Mouse (Mus musculus): ENCODE measurements around the gene S1pr1. TPM values are rescaled to one million over a fixed set of nuclear protein-coding genes. Genes with fewer than 3 reads are reported as not detected.

Gene S1pr1
- polyA plus RNA-seq, 1 experiment from 2014 or later: 74.7 TPM

GRCm38 (mm10) chr3:115730336-115730735, 15.5 kb upstream of the S1pr1 start:
- 88% methylated on average over 7 of the region's 7 CpGs for WGBS
- Histone ChIP-seq H3K9ac (ENCODE audit: low read length) (no peak overlapping the region), H3K4me3 (ENCODE audit: control insufficient read depth in 1 of 2, insufficient read depth in 1 of 2, low read depth in 1 of 2, low read length in 2 of 2) (no peak overlapping the region), H3K36me3 (ENCODE audit: control insufficient read depth, insufficient read depth, low read length) (no peaks in the 10 kb centered on the region), H3K9me3 (ENCODE audit: control insufficient read depth, low read length) (no peaks in the 10 kb centered on the region), H3K4me2 (ENCODE audit: low read length) (no peak overlapping the region), H3K27ac (replicated peaks in 1 of 2; ENCODE audit: control insufficient read depth in 1 of 2, insufficient read depth in 1 of 2, low read depth in 2 of 2, low read length in 2 of 2) (no peak overlapping the region), H3K27me3 (ENCODE audit: control insufficient read depth, insufficient read depth, low read length) (no peaks in the 10 kb centered on the region), H3K4me1 (ENCODE audit: control insufficient read depth in 2 of 2, insufficient read depth in 2 of 2, low read length in 2 of 2) (peaks cover 0 to 2% of the 10 kb centered on the region in 2 experiments; a peak in 2 of 4 replicates)
- no peak for ATAC-seq (ENCODE audit: insufficient number of reproducible peaks, insufficient read depth, low FRiP score, low read depth)

GRCm38 (mm10) chr3:115729187-115729586, 14.3 kb upstream of the S1pr1 start:
- no peak for ATAC-seq (ENCODE audit: insufficient number of reproducible peaks, insufficient read depth, low FRiP score, low read depth)
- no peaks in the 10 kb centered on the region for H3K4me1 ChIP-seq (ENCODE audit: control insufficient read depth in 2 of 2, insufficient read depth in 2 of 2, low read length in 2 of 2)
- H3K27ac ChIP-seq (replicated peaks in 1 of 2; ENCODE audit: control insufficient read depth in 1 of 2, insufficient read depth in 1 of 2, low read depth in 2 of 2, low read length in 2 of 2): no peak overlapping the region
- H3K27me3 ChIP-seq (ENCODE audit: control insufficient read depth, insufficient read depth, low read length): no peaks in the 10 kb centered on the region
- H3K9me3 ChIP-seq (ENCODE audit: control insufficient read depth, low read length): no peaks in the 10 kb centered on the region
- no peak overlapping the region for H3K4me2 ChIP-seq (ENCODE audit: low read length)
- no peak overlapping the region for H3K9ac ChIP-seq (ENCODE audit: low read length)
- WGBS: 61% methylated on average over 7 of the region's 7 CpGs
- no peaks in the 10 kb centered on the region for H3K36me3 ChIP-seq (ENCODE audit: control insufficient read depth, insufficient read depth, low read length)
- H3K4me3 ChIP-seq (ENCODE audit: control insufficient read depth in 1 of 2, insufficient read depth in 1 of 2, low read depth in 1 of 2, low read length in 2 of 2): no peak overlapping the region

GRCm38 (mm10) chr3:115728211-115728610, 13.3 kb upstream of the S1pr1 start:
- Histone ChIP-seq H3K9me3 (ENCODE audit: control insufficient read depth, low read length) (no peaks in the 10 kb centered on the region), H3K27ac (replicated peaks in 1 of 2; ENCODE audit: control insufficient read depth in 1 of 2, insufficient read depth in 1 of 2, low read depth in 2 of 2, low read length in 2 of 2) (no peak overlapping the region)

GRCm38 (mm10) chr3:115718886-115719285, 4.0 kb upstream of the S1pr1 start:
- Histone ChIP-seq H3K4me3 (ENCODE audit: control insufficient read depth in 1 of 2, insufficient read depth in 1 of 2, low read depth in 1 of 2, low read length in 2 of 2) (no peak overlapping the region), H3K9ac (ENCODE audit: low read length) (no peak overlapping the region), H3K27me3 (ENCODE audit: control insufficient read depth, insufficient read depth, low read length) (no peaks in the 10 kb centered on the region), H3K4me2 (ENCODE audit: low read length) (no peak overlapping the region), H3K9me3 (ENCODE audit: control insufficient read depth, low read length) (no peaks in the 10 kb centered on the region), H3K4me1 (ENCODE audit: control insufficient read depth in 2 of 2, insufficient read depth in 2 of 2, low read length in 2 of 2) (peaks cover 2 to 9% of the 10 kb centered on the region in 2 experiments; a peak in 1 of 4 replicates), H3K27ac (replicated peaks in 1 of 2; ENCODE audit: control insufficient read depth in 1 of 2, insufficient read depth in 1 of 2, low read depth in 2 of 2, low read length in 2 of 2) (no peak overlapping the region), H3K36me3 (ENCODE audit: control insufficient read depth, insufficient read depth, low read length) (no peaks in the 10 kb centered on the region)
- WGBS: 80% methylated on average over 6 of the region's 6 CpGs
- no peak for ATAC-seq (ENCODE audit: insufficient number of reproducible peaks, insufficient read depth, low FRiP score, low read depth)

More at GRCm38 (mm10) chr3:115728211-115728610, 13.3 kb upstream of the S1pr1 start:
- Histone ChIP-seq H3K4me3 (ENCODE audit: control insufficient read depth in 1 of 2, insufficient read depth in 1 of 2, low read depth in 1 of 2, low read length in 2 of 2) (no peak overlapping the region), H3K27me3 (ENCODE audit: control insufficient read depth, insufficient read depth, low read length) (no peaks in the 10 kb centered on the region), H3K36me3 (ENCODE audit: control insufficient read depth, insufficient read depth, low read length) (no peaks in the 10 kb centered on the region), H3K4me1 (ENCODE audit: control insufficient read depth in 2 of 2, insufficient read depth in 2 of 2, low read length in 2 of 2) (no peaks in the 10 kb centered on the region), H3K4me2 (ENCODE audit: low read length) (no peak overlapping the region), H3K9ac (ENCODE audit: low read length) (no peak overlapping the region)
- no peak for ATAC-seq (ENCODE audit: insufficient number of reproducible peaks, insufficient read depth, low FRiP score, low read depth)
- WGBS: 45% methylated on average over 3 of the region's 3 CpGs

GRCm38 (mm10) chr3:115715900-115716515, 1.1 kb upstream of the S1pr1 start:
- peak overlapping the region; percentile 90 for H3K9ac ChIP-seq (ENCODE audit: low read length)
- peaks cover 17% of the 10 kb centered on the region for H3K36me3 ChIP-seq (ENCODE audit: control insufficient read depth, insufficient read depth, low read length)
- H3K27me3 ChIP-seq (ENCODE audit: control insufficient read depth, insufficient read depth, low read length): no peaks in the 10 kb centered on the region
- peak overlapping the region; percentile 63 to 65 for H3K4me3 ChIP-seq (ENCODE audit: control insufficient read depth in 1 of 2, insufficient read depth in 1 of 2, low read depth in 1 of 2, low read length in 2 of 2)
- H3K9me3 ChIP-seq (ENCODE audit: control insufficient read depth, low read length): no peaks in the 10 kb centered on the region
- peak overlapping the region; percentile 66 for H3K4me2 ChIP-seq (ENCODE audit: low read length)
- H3K27ac ChIP-seq (replicated peaks in 1 of 2; ENCODE audit: control insufficient read depth in 1 of 2, insufficient read depth in 1 of 2, low read depth in 2 of 2, low read length in 2 of 2): peak overlapping the region; percentile 98 to 99
- peaks cover 11 to 25% of the 10 kb centered on the region in 2 experiments for H3K4me1 ChIP-seq (ENCODE audit: control insufficient read depth in 2 of 2, insufficient read depth in 2 of 2, low read length in 2 of 2)
- no peak for ATAC-seq (ENCODE audit: insufficient number of reproducible peaks, insufficient read depth, low FRiP score, low read depth)
- WGBS: 43% methylated on average over 3 of the region's 3 CpGs

- no peaks in the 10 kb centered on the region for H3K27me3 ChIP-seq (ENCODE audit: control insufficient read depth, insufficient read depth, low read length)
- H3K27ac ChIP-seq (replicated peaks in 1 of 2; ENCODE audit: control insufficient read depth in 1 of 2, insufficient read depth in 1 of 2, low read depth in 2 of 2, low read length in 2 of 2): peak overlapping the region; percentile 98
- H3K9ac ChIP-seq (ENCODE audit: low read length): peak overlapping the region; percentile 90
- WGBS: 1% methylated on average over 5 of the region's 5 CpGs
- H3K4me1 ChIP-seq (ENCODE audit: control insufficient read depth in 2 of 2, insufficient read depth in 2 of 2, low read length in 2 of 2): peaks cover 11 to 40% of the 10 kb centered on the region in 2 experiments
- H3K4me2 ChIP-seq (ENCODE audit: low read length): peak overlapping the region; percentile 66
- ATAC-seq (ENCODE audit: insufficient number of reproducible peaks, insufficient read depth, low FRiP score, low read depth): no peak
- peaks cover 32% of the 10 kb centered on the region for H3K36me3 ChIP-seq (ENCODE audit: control insufficient read depth, insufficient read depth, low read length)
- H3K9me3 ChIP-seq (ENCODE audit: control insufficient read depth, low read length): no peaks in the 10 kb centered on the region
- peak overlapping the region; percentile 63 to 65 for H3K4me3 ChIP-seq (ENCODE audit: control insufficient read depth in 1 of 2, insufficient read depth in 1 of 2, low read depth in 1 of 2, low read length in 2 of 2)
Observed at GRCm38 (mm10) chr3:115714049-115714435, 830 bp downstream of the S1pr1 start.

GRCm38 (mm10) chr3:115713417-115714048, 1.3 kb downstream of the S1pr1 start:
- H3K9ac ChIP-seq (ENCODE audit: low read length): peak overlapping the region; percentile 90
- 5% methylated on average over 22 of the region's 22 CpGs for WGBS
- peaks cover 37% of the 10 kb centered on the region for H3K36me3 ChIP-seq (ENCODE audit: control insufficient read depth, insufficient read depth, low read length)
- H3K9me3 ChIP-seq (ENCODE audit: control insufficient read depth, low read length): no peaks in the 10 kb centered on the region
- H3K4me2 ChIP-seq (ENCODE audit: low read length): peak overlapping the region; percentile 66
- peak overlapping the region; percentile 63 to 65 for H3K4me3 ChIP-seq (ENCODE audit: control insufficient read depth in 1 of 2, insufficient read depth in 1 of 2, low read depth in 1 of 2, low read length in 2 of 2)
- ATAC-seq (ENCODE audit: insufficient number of reproducible peaks, insufficient read depth, low FRiP score, low read depth): no peak
- peaks cover 15 to 45% of the 10 kb centered on the region in 2 experiments for H3K4me1 ChIP-seq (ENCODE audit: control insufficient read depth in 2 of 2, insufficient read depth in 2 of 2, low read length in 2 of 2)
- no peaks in the 10 kb centered on the region for H3K27me3 ChIP-seq (ENCODE audit: control insufficient read depth, insufficient read depth, low read length)
- peak overlapping the region; percentile 98 for H3K27ac ChIP-seq (replicated peaks in 1 of 2; ENCODE audit: control insufficient read depth in 1 of 2, insufficient read depth in 1 of 2, low read depth in 2 of 2, low read length in 2 of 2)
